Mouse (Mus musculus): ENCODE data around the gene Sh2d3c. TPM values are rescaled to one million over a fixed set of nuclear protein-coding genes. Genes with fewer than 3 reads are reported as not detected.

Gene Sh2d3c
- total RNA-seq, 2 experiments from 2014 or later = 31.1 to 35.6 TPM

GRCm38 (mm10) chr2:32693282-32693681, 27.6 kb upstream of the Sh2d3c start:
- intact Hi-C loops (cut with DNase I) = no loop called here
- no peak for DNase-seq (ENCODE audit: low spot score in 2 of 2)

GRCm38 (mm10) chr2:32693823-32694411, 26.9 kb upstream of the Sh2d3c start:
- peak; percentile 95 to 97 for DNase-seq (ENCODE audit: low spot score in 2 of 2)
- intact Hi-C loops (cut with DNase I) = no loop called here

- intact Hi-C loops (cut with DNase I) = no loop called here
- no peak for DNase-seq (ENCODE audit: low spot score in 2 of 2)
Measured at GRCm38 (mm10) chr2:32694691-32695090, 26.2 kb upstream of the Sh2d3c start.

- DNase-seq (ENCODE audit: low spot score in 2 of 2) = no peak
- intact Hi-C loops (cut with DNase I) = loop anchor here (10.0 kb wide), 1 partner anchor 155 kb away; no protein-coding TSS in a partner anchor
Measured at GRCm38 (mm10) chr2:32699680-32700079, 21.2 kb upstream of the Sh2d3c start.

GRCm38 (mm10) chr2:32700966-32701743, 19.7 kb upstream of the Sh2d3c start:
- intact Hi-C loops (cut with DNase I) = loop anchor here (10.0 kb wide), 1 partner anchor 154 kb away; no protein-coding TSS in a partner anchor
- no peak for DNase-seq (ENCODE audit: low spot score in 2 of 2)

- DNase-seq (ENCODE audit: low spot score in 2 of 2) = no peak
- intact Hi-C loops (cut with DNase I) = loop anchor here (10.0 kb wide), 1 partner anchor 152 kb away; no protein-coding TSS in a partner anchor
Measured at GRCm38 (mm10) chr2:32703046-32703445, 17.8 kb upstream of the Sh2d3c start.

- DNase-seq (ENCODE audit: low spot score in 2 of 2) = no peak
- intact Hi-C loops (cut with DNase I) = loop anchor here (10.0 kb wide), 1 partner anchor 151 kb away; no protein-coding TSS in a partner anchor
Measured at GRCm38 (mm10) chr2:32704021-32704421, 16.8 kb upstream of the Sh2d3c start, which contains the start of gene Fpgs. Fpgs (minus strand) TSS chr2:32704145.

- DNase-seq (ENCODE audit: low spot score in 2 of 2) = no peak
- intact Hi-C loops (cut with DNase I) = loop anchor here (10.0 kb wide), 1 partner anchor 150 kb away; no protein-coding TSS in a partner anchor
Measured at GRCm38 (mm10) chr2:32705018-32705417, 15.8 kb upstream of the Sh2d3c start.

GRCm38 (mm10) chr2:32706971-32707370, 13.9 kb upstream of the Sh2d3c start:
- no peak for DNase-seq (ENCODE audit: low spot score in 2 of 2)
- intact Hi-C loops (cut with DNase I) = loop anchor here (10.0 kb wide), 1 partner anchor 148 kb away; no protein-coding TSS in a partner anchor

- intact Hi-C loops (cut with DNase I) = loop anchor here (10.0 kb wide), 1 partner anchor 146 kb away; no protein-coding TSS in a partner anchor
- no peak for DNase-seq (ENCODE audit: low spot score in 2 of 2)
Measured at GRCm38 (mm10) chr2:32708643-32709042, 12.2 kb upstream of the Sh2d3c start.

GRCm38 (mm10) chr2:32709521-32710137, 11.2 kb upstream of the Sh2d3c start:
- intact Hi-C loops (cut with DNase I) = loop anchor here (10.0 kb wide), 1 partner anchor 145 kb away; no protein-coding TSS in a partner anchor
- DNase-seq (ENCODE audit: low spot score in 2 of 2) = no peak

- intact Hi-C loops (cut with DNase I) = no loop called here
Measured at GRCm38 (mm10) chr2:32710425-32710824, 10.4 kb upstream of the Sh2d3c start.

GRCm38 (mm10) chr2:32711301-32712056, 9.4 kb upstream of the Sh2d3c start:
- DNase-seq (ENCODE audit: low spot score in 2 of 2) = no peak
- intact Hi-C loops (cut with DNase I) = no loop called here

More at GRCm38 (mm10) chr2:32710425-32710824, 10.4 kb upstream of the Sh2d3c start:
- no peak for DNase-seq (ENCODE audit: low spot score in 2 of 2)

GRCm38 (mm10) chr2:32712108-32712551, 8.7 kb upstream of the Sh2d3c start:
- DNase-seq (ENCODE audit: low spot score in 2 of 2) = peak; percentile 47 to 48
- intact Hi-C loops (cut with DNase I) = no loop called here

GRCm38 (mm10) chr2:32712586-32712933, 8.3 kb upstream of the Sh2d3c start:
- peak; percentile 92 to 94 for DNase-seq (ENCODE audit: low spot score in 2 of 2)
- intact Hi-C loops (cut with DNase I) = no loop called here

GRCm38 (mm10) chr2:32712934-32713817, 7.7 kb upstream of the Sh2d3c start, which contains the start of gene Cdk9:
Cdk9 (minus strand) TSS chr2:32713076.
- intact Hi-C loops (cut with DNase I) = loop anchor here (1.0 kb wide), 1 partner anchor 44 kb away; the partner anchor contains the start of gene Tor2a

GRCm38 (mm10) chr2:32714117-32714986, 6.5 kb upstream of the Sh2d3c start:
- intact Hi-C loops (cut with DNase I) = no loop called here

More at GRCm38 (mm10) chr2:32712934-32713817, 7.7 kb upstream of the Sh2d3c start, which contains the start of gene Cdk9:
- peak; percentile 91 to 93 for DNase-seq (ENCODE audit: low spot score in 2 of 2)

More at GRCm38 (mm10) chr2:32714117-32714986, 6.5 kb upstream of the Sh2d3c start:
- no peak for DNase-seq (ENCODE audit: low spot score in 2 of 2)

Measured in left cerebral cortex, postnatal 14 days (tissue).